Mouse (Mus musculus) gastrocnemius, postnatal 4 days (tissue): ENCODE data around the gene Fgg. TPM values are rescaled to one million over a fixed set of nuclear protein-coding genes. Genes with fewer than 3 reads are reported as not detected.

ENCODE experiments used
- DNase-seq, 2 experiments: peaks; one replicate each; pipeline ENCODE4 v3.0.0; 2021 to 2022; ENCODE audit warnings: low spot score in 2 of 2, mixed read lengths in 2 of 2
- total RNA-seq, 2 experiments: library from RNA; stranded (reverse); gene quantifications; 2 replicates each; pipeline ENCODE4 v1.2.3; 2021

Fgg gene
- total RNA-seq, 2 experiments from 2014 or later: 0.78 to 5.0 TPM

GRCm38 (mm10) chr3:83025475-83026301 is 18.2 kb downstream of the Fgg start, which contains the start of gene Fga:
TSS of gene Fga (plus strand) at chr3:83026076.
- no peak for DNase-seq

GRCm38 (mm10) chr3:83027546-83028251 is 20.2 kb downstream of the Fgg start:
- DNase-seq: no peak

GRCm38 (mm10) chr3:83030331-83030730 is 22.8 kb downstream of the Fgg start:
- no peak for DNase-seq

GRCm38 (mm10) chr3:83032746-83033308 is 25.3 kb downstream of the Fgg start:
- no peak for DNase-seq

- no peak for DNase-seq
Measured at GRCm38 (mm10) chr3:83033801-83034200, 26.3 kb downstream of the Fgg start.

- no peak for DNase-seq
Measured at GRCm38 (mm10) chr3:83038865-83039264, 31.3 kb downstream of the Fgg start.

- no peak for DNase-seq
Measured at GRCm38 (mm10) chr3:83039666-83040065, 32.1 kb downstream of the Fgg start.

GRCm38 (mm10) chr3:83042451-83042850 is 34.9 kb downstream of the Fgg start:
- no peak for DNase-seq

- no peak for DNase-seq
Measured at GRCm38 (mm10) chr3:83046649-83047048, 39.1 kb downstream of the Fgg start.

GRCm38 (mm10) chr3:83049680-83050079 is 42.2 kb downstream of the Fgg start, which contains the start of gene Fgb:
TSS of gene Fgb (minus strand) at chr3:83049863.
- no peak for DNase-seq

GRCm38 (mm10) chr3:83050661-83051060 is 43.1 kb downstream of the Fgg start:
- DNase-seq: no peak

GRCm38 (mm10) chr3:83052102-83052501 is 44.6 kb downstream of the Fgg start:
- no peak for DNase-seq

GRCm38 (mm10) chr3:83053126-83053525 is 45.6 kb downstream of the Fgg start:
- DNase-seq: no peak

- peak in 1 of 2 experiments; percentile 17 for DNase-seq
Measured at GRCm38 (mm10) chr3:83053758-83054157, 46.2 kb downstream of the Fgg start.

- DNase-seq: no peak
Measured at GRCm38 (mm10) chr3:83054759-83055158, 47.2 kb downstream of the Fgg start.

GRCm38 (mm10) chr3:83055281-83056038 is 47.9 kb downstream of the Fgg start, which contains the start of gene Plrg1:
TSS of gene Plrg1 (plus strand) at chr3:83055522.
- DNase-seq: peak; percentile 100

GRCm38 (mm10) chr3:83057046-83057445 is 49.5 kb downstream of the Fgg start:
- DNase-seq: no peak
